Mouse (Mus musculus): ENCODE data around the gene Upk3a.
"Not testable (repeated sequence)": the region's sequence is repeated elsewhere in the genome, so short reads cannot be mapped to it uniquely, and the experiment has no call there.

Gene Upk3a

GRCm38 (mm10) chr15:85000984-85001982 is 15.7 kb upstream of the Upk3a start:
- peak; percentile 82 for DNase-seq

GRCm38 (mm10) chr15:85009666-85010065 is 7.3 kb upstream of the Upk3a start:
- no peak for DNase-seq

- no peak for DNase-seq
Observed at GRCm38 (mm10) chr15:85011895-85012661, 4.9 kb upstream of the Upk3a start.

- no peak for DNase-seq
Observed at GRCm38 (mm10) chr15:85012662-85013054, 4.3 kb upstream of the Upk3a start.

- DNase-seq: peak; percentile 35
Observed at GRCm38 (mm10) chr15:85015771-85016170, 1.2 kb upstream of the Upk3a start.

GRCm38 (mm10) chr15:85022211-85022610 is 5.3 kb downstream of the Upk3a start:
- DNase-seq: no peak

GRCm38 (mm10) chr15:85026197-85026596 is 9.3 kb downstream of the Upk3a start:
- no peak for DNase-seq

- no peak for DNase-seq
Observed at GRCm38 (mm10) chr15:85027740-85028139, 10.8 kb downstream of the Upk3a start.

- DNase-seq: not testable (repeated sequence)
Observed at GRCm38 (mm10) chr15:85028648-85029047, 11.7 kb downstream of the Upk3a start, which contains the start of gene Fam118a. Gene Fam118a, plus strand, starts transcription at chr15:85028948.

GRCm38 (mm10) chr15:85030643-85031042 is 13.7 kb downstream of the Upk3a start:
- DNase-seq: not testable (repeated sequence)

- no peak for DNase-seq
Observed at GRCm38 (mm10) chr15:85031866-85032265, 14.9 kb downstream of the Upk3a start.

- not testable (repeated sequence) for DNase-seq
Observed at GRCm38 (mm10) chr15:85033916-85034315, 17.0 kb downstream of the Upk3a start.

GRCm38 (mm10) chr15:85036566-85037342 is 19.8 kb downstream of the Upk3a start:
- DNase-seq: peak; percentile 97

GRCm38 (mm10) chr15:85037343-85037690 is 20.4 kb downstream of the Upk3a start:
- DNase-seq: no peak

GRCm38 (mm10) chr15:85041546-85042225 is 24.7 kb downstream of the Upk3a start:
- DNase-seq: no peak

GRCm38 (mm10) chr15:85042361-85042954 is 25.5 kb downstream of the Upk3a start:
- DNase-seq: peak; percentile 76

- no peak for DNase-seq
Observed at GRCm38 (mm10) chr15:85043116-85043515, 26.2 kb downstream of the Upk3a start.

GRCm38 (mm10) chr15:85043761-85044160 is 26.8 kb downstream of the Upk3a start:
- DNase-seq: no peak

- no peak for DNase-seq
Observed at GRCm38 (mm10) chr15:85046230-85046950, 29.4 kb downstream of the Upk3a start.

- DNase-seq: no peak
Observed at GRCm38 (mm10) chr15:85047865-85048264, 30.9 kb downstream of the Upk3a start.

GRCm38 (mm10) chr15:85049758-85050157 is 32.8 kb downstream of the Upk3a start:
- DNase-seq: no peak

Data from right cerebral cortex, postnatal 14 days (tissue).